Mouse (Mus musculus) intestine, embryonic 16.5 days (tissue): ENCODE data around the gene Eef1e1. TPM values are rescaled to one million over a fixed set of nuclear protein-coding genes. Genes with fewer than 3 reads are reported as not detected.
"Not testable (repeated sequence)": the region's sequence is repeated elsewhere in the genome, so short reads cannot be mapped to it uniquely, and the experiment has no call there.

Experiments
- ATAC-seq: fragments of 200-750 bp; cut with Nextera tagmentation; 2 replicates; pipeline ENCODE4 v1.8.0; 2017; ENCODE audit warnings: moderate TSS enrichment, moderate library complexity
- H3K27ac ChIP-seq: fragments of 300-500 bp; sonication (generic); 2 replicates; pipeline ENCODE4 v1.5.1; 2014; ENCODE audit warnings: mild to moderate bottlenecking, low read length
- H3K27me3 ChIP-seq: fragments of 300-500 bp; sonication (generic); replicated peaks from 2 replicates; pipeline ENCODE4 v1.6.1; 2014; ENCODE audit warnings: low read length, control low read depth, mixed read lengths; ENCODE audit not compliant: control insufficient read depth, insufficient read depth
- H3K36me3 ChIP-seq: fragments of 300-500 bp; sonication (generic); 2 replicates; pipeline ENCODE4 v1.6.1; 2014; ENCODE audit warnings: low read length, control low read depth; ENCODE audit not compliant: control insufficient read depth, insufficient read depth
- H3K4me1 ChIP-seq: fragments of 300-500 bp; sonication (generic); 2 replicates; pipeline ENCODE4 v1.6.1; 2014; ENCODE audit warnings: low read length, control low read depth, mixed read lengths; ENCODE audit not compliant: control insufficient read depth, insufficient read depth
- H3K4me2 ChIP-seq: fragments of 300-500 bp; sonication (generic); 2 replicates; pipeline ENCODE4 v1.6.1; 2014; ENCODE audit warnings: low read depth, low read length, control low read depth
- H3K4me3 ChIP-seq: fragments of 300-500 bp; sonication (generic); 2 replicates; pipeline ENCODE4 v1.5.1; 2014; ENCODE audit warnings: mild to moderate bottlenecking, low read length
- H3K9ac ChIP-seq: fragments of 300-500 bp; sonication (generic); 2 replicates; pipeline ENCODE4 v1.6.1; 2014; ENCODE audit warnings: low read depth, low read length
- H3K9me3 ChIP-seq: fragments of 300-500 bp; sonication (generic); 2 replicates; pipeline ENCODE4 v1.6.1; 2016; ENCODE audit warnings: low read length, control low read depth; ENCODE audit not compliant: control insufficient read depth
- WGBS: fragments of 180-500 bp; shearing (Covaris S2); extraction: QIAGEN DNeasy Blood & Tissue Kit; methylation state at CpG from one replicate; pipeline ENCODE4 v1.1.7; 2014; 5-methylcytosine and 5-hydroxymethylcytosine counted together
- polyA plus RNA-seq: library from polyadenylated mRNA; unstranded; fragments of >200 nt; fragmentation: Nextera tagmentation; extraction: Ambion mirVana; gene quantifications from 2 replicates; pipeline ENCODE4 v1.2.1, GENCODE M21; 2015

The Eef1e1 gene
- polyA plus RNA-seq, 1 experiment from 2014 or later = 51.5 TPM

GRCm38 (mm10) chr13:38633287-38634000 is 25.4 kb downstream of the Eef1e1 start:
- no peaks in the 10 kb centered on the region for H3K27me3 ChIP-seq
- H3K27ac ChIP-seq = no peak overlapping the region
- WGBS = 92% methylated on average over 6 of the region's 6 CpGs
- H3K9me3 ChIP-seq = no peaks in the 10 kb centered on the region
- H3K9ac ChIP-seq = no peak overlapping the region
- H3K4me2 ChIP-seq = no peak overlapping the region
- H3K4me1 ChIP-seq = no peaks in the 10 kb centered on the region
- no peak overlapping the region for H3K4me3 ChIP-seq
- no peak for ATAC-seq
- H3K36me3 ChIP-seq = no peaks in the 10 kb centered on the region

GRCm38 (mm10) chr13:38632556-38632955 is 26.3 kb downstream of the Eef1e1 start:
- Histone ChIP-seq H3K36me3 (no peaks in the 10 kb centered on the region), H3K27me3 (no peaks in the 10 kb centered on the region), H3K4me1 (no peaks in the 10 kb centered on the region), H3K9me3 (no peaks in the 10 kb centered on the region), H3K4me2 (no peak overlapping the region), H3K4me3 (no peak overlapping the region), H3K27ac (no peak overlapping the region), H3K9ac (no peak overlapping the region)
- ATAC-seq = no peak
- WGBS = 79% methylated on average over 6 of the region's 6 CpGs

- Histone ChIP-seq H3K27me3 (no peaks in the 10 kb centered on the region), H3K4me3 (no peak overlapping the region), H3K4me2 (no peak overlapping the region), H3K9ac (0 out of 2 replicates have a peak overlapping the region, but pooled peaks have one; percentile 11), H3K27ac (no peak overlapping the region), H3K9me3 (no peaks in the 10 kb centered on the region), H3K4me1 (no peaks in the 10 kb centered on the region), H3K36me3 (no peaks in the 10 kb centered on the region)
- WGBS = 38% methylated on average over 6 of the region's 6 CpGs
- no peak for ATAC-seq
These were observed 32.7 kb downstream of the Eef1e1 start for GRCm38 (mm10) chr13:38626229-38626525.

- WGBS = 31% methylated on average over 5 of the region's 5 CpGs
- Histone ChIP-seq H3K4me3 (no peak overlapping the region), H3K27ac (no peak overlapping the region), H3K27me3 (no peaks in the 10 kb centered on the region), H3K9ac (0 out of 2 replicates have a peak overlapping the region, but pooled peaks have one; percentile 11), H3K4me2 (no peak overlapping the region), H3K9me3 (no peaks in the 10 kb centered on the region), H3K4me1 (no peaks in the 10 kb centered on the region), H3K36me3 (no peaks in the 10 kb centered on the region)
- ATAC-seq = no peak
These were observed 33.2 kb downstream of the Eef1e1 start for GRCm38 (mm10) chr13:38625492-38626228.

GRCm38 (mm10) chr13:38624292-38624902 is 34.5 kb downstream of the Eef1e1 start:
- Histone ChIP-seq H3K4me2 (no peak overlapping the region), H3K36me3 (no peaks in the 10 kb centered on the region), H3K27ac (no peak overlapping the region), H3K4me1 (no peaks in the 10 kb centered on the region), H3K9ac (no peak overlapping the region), H3K27me3 (no peaks in the 10 kb centered on the region), H3K9me3 (no peaks in the 10 kb centered on the region), H3K4me3 (no peak overlapping the region)
- ATAC-seq = no peak
- WGBS = 87% methylated on average over 8 of the region's 8 CpGs

- WGBS = 89% methylated on average over 5 of the region's 5 CpGs
- Histone ChIP-seq H3K9ac (no peak overlapping the region), H3K27ac (no peak overlapping the region), H3K9me3 (no peaks in the 10 kb centered on the region), H3K36me3 (no peaks in the 10 kb centered on the region), H3K4me1 (no peaks in the 10 kb centered on the region), H3K27me3 (no peaks in the 10 kb centered on the region), H3K4me3 (no peak overlapping the region), H3K4me2 (no peak overlapping the region)
- no peak for ATAC-seq
These were observed 35.6 kb downstream of the Eef1e1 start for GRCm38 (mm10) chr13:38623296-38623695.

- not testable (repeated sequence) for H3K4me1 ChIP-seq, ATAC-seq, H3K4me3 ChIP-seq, H3K4me2 ChIP-seq, H3K36me3 ChIP-seq, H3K27me3 ChIP-seq, H3K9me3 ChIP-seq, H3K27ac ChIP-seq, H3K9ac ChIP-seq
- WGBS = 62% methylated on average over 4 of the region's 4 CpGs
These were observed 40.7 kb downstream of the Eef1e1 start for GRCm38 (mm10) chr13:38618001-38618630.

GRCm38 (mm10) chr13:38616887-38617286 is 42.0 kb downstream of the Eef1e1 start:
- no peaks in the 10 kb centered on the region for H3K4me1 ChIP-seq
- H3K27ac ChIP-seq = no peak overlapping the region
- H3K4me3 ChIP-seq = no peak overlapping the region
- no peaks in the 10 kb centered on the region for H3K9me3 ChIP-seq
- WGBS = 73% methylated on average over 4 of the region's 4 CpGs
- no peaks in the 10 kb centered on the region for H3K27me3 ChIP-seq
- H3K4me2 ChIP-seq = no peak overlapping the region
- H3K36me3 ChIP-seq = peaks cover 3% of the 10 kb centered on the region; the same call in 1 of the 2 replicates
- no peak overlapping the region for H3K9ac ChIP-seq
- no peak for ATAC-seq

GRCm38 (mm10) chr13:38615656-38616055 is 43.2 kb downstream of the Eef1e1 start:
- Histone ChIP-seq H3K9ac (no peak overlapping the region), H3K27me3 (no peaks in the 10 kb centered on the region), H3K9me3 (no peaks in the 10 kb centered on the region), H3K4me2 (no peak overlapping the region), H3K4me1 (no peaks in the 10 kb centered on the region), H3K27ac (no peak overlapping the region), H3K36me3 (peaks cover 3% of the 10 kb centered on the region; the same call in 1 of the 2 replicates), H3K4me3 (no peak overlapping the region)
- no peak for ATAC-seq
- WGBS = 81% methylated on average over 5 of the region's 5 CpGs
